Mouse (Mus musculus) thymus, adult 2 months (tissue): ENCODE measurements around the gene Atf3.

Experiments
- CTCF ChIP-seq: fragments of 200-500 bp; IDR thresholded peaks from 2 replicates; pipeline ENCODE4 v1.5.1; 2012; ENCODE audit warnings: mild to moderate bottlenecking, control low read depth, low read length, moderate library complexity, borderline replicate concordance; ENCODE audit not compliant: control insufficient read depth, poor library complexity, insufficient read depth; ENCODE audit errors: extremely low read depth
- POLR2A ChIP-seq: fragments of 200-500 bp; IDR thresholded peaks from 2 replicates; pipeline ENCODE4 v1.6.1; 2012; ENCODE audit warnings: mild to moderate bottlenecking, low read length, control low read depth, moderate library complexity; ENCODE audit not compliant: control insufficient read depth, poor library complexity, insufficient read depth; ENCODE audit errors: extremely low read depth

DNA sequence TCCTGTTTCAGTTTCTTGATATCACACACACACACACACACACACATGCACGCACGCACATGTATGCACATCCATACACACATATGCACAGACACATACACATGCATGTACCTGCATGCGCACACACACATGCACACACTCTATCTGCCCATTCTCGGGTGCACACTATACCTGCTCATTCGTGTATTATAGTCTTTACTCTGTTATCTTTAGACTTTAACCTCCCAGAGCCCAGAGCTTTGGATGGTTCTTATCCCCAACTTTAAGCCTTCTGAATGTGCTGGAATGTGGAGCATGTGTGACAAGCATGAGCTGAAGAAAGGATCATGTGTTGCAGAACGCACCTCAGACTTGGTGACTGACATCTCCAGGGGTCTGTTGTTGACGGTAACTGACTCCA is 41.0 kb downstream of the Atf3 start:
- no peak for TF ChIP-seq POLR2A
- no peak for TF ChIP-seq CTCF
